Mouse (Mus musculus) liver, embryonic 14.5 days (tissue): ENCODE results near the gene Klhl11.

Source experiments
- CTCF ChIP-seq: IDR thresholded peaks from 2 replicates; pipeline ENCODE4 v1.5.1; 2016; ENCODE audit warnings: antibody characterized with exemption, low read depth, control low read depth
- EP300 ChIP-seq: IDR thresholded peaks from 2 replicates; pipeline ENCODE4 v1.6.1; 2016; ENCODE audit warnings: antibody characterized with exemption, low read depth

- TF ChIP-seq CTCF = no peak
- TF ChIP-seq EP300 = no peak
Observed at GRCm38 (mm10) chr11:100430052-100430451, 42.5 kb downstream of the Klhl11 start.
